Mouse (Mus musculus) retina, postnatal 7 days (tissue): Measurements from ENCODE around the gene Flt1.

Experiments
- DNase-seq: peaks from one replicate; pipeline ENCODE4 v3.0.0-alpha.2; 2012; ENCODE audit warnings: low read depth, low spot score

Flt1 gene

GRCm38 (mm10) chr5:147668637-147669344 is 57.0 kb downstream of the Flt1 start:
- no peak for DNase-seq

GRCm38 (mm10) chr5:147665946-147666345 is 59.9 kb downstream of the Flt1 start:
- no peak for DNase-seq

- DNase-seq = no peak
Observed at GRCm38 (mm10) chr5:147665381-147665780, 60.4 kb downstream of the Flt1 start.

GRCm38 (mm10) chr5:147659909-147660308 is 65.9 kb downstream of the Flt1 start:
- no peak for DNase-seq

- DNase-seq = no peak
Observed at GRCm38 (mm10) chr5:147657882-147658855, 67.6 kb downstream of the Flt1 start.

- no peak for DNase-seq
Observed at GRCm38 (mm10) chr5:147655761-147656160, 70.0 kb downstream of the Flt1 start.

- no peak for DNase-seq
Observed at GRCm38 (mm10) chr5:147651233-147651632, 74.6 kb downstream of the Flt1 start.

- no peak for DNase-seq
Observed at GRCm38 (mm10) chr5:147646351-147646929, 79.4 kb downstream of the Flt1 start.

GRCm38 (mm10) chr5:147645001-147645645 is 80.7 kb downstream of the Flt1 start:
- DNase-seq = no peak

GRCm38 (mm10) chr5:147641452-147641851 is 84.4 kb downstream of the Flt1 start:
- DNase-seq = no peak

GRCm38 (mm10) chr5:147639940-147640339 is 85.9 kb downstream of the Flt1 start:
- DNase-seq = no peak

GRCm38 (mm10) chr5:147636676-147637075 is 89.1 kb downstream of the Flt1 start:
- no peak for DNase-seq

GRCm38 (mm10) chr5:147635883-147636282 is 89.9 kb downstream of the Flt1 start:
- no peak for DNase-seq

- DNase-seq = no peak
Observed at GRCm38 (mm10) chr5:147634016-147634415, 91.8 kb downstream of the Flt1 start.

- no peak for DNase-seq
Observed at GRCm38 (mm10) chr5:147632716-147633115, 93.1 kb downstream of the Flt1 start.

GRCm38 (mm10) chr5:147630426-147631290 is 95.2 kb downstream of the Flt1 start:
- DNase-seq = no peak

- DNase-seq = no peak
Observed at GRCm38 (mm10) chr5:147626944-147627343, 98.9 kb downstream of the Flt1 start.

- no peak for DNase-seq
Observed at GRCm38 (mm10) chr5:147623747-147624146, 102.1 kb downstream of the Flt1 start.

GRCm38 (mm10) chr5:147620178-147620577 is 105.6 kb downstream of the Flt1 start:
- no peak for DNase-seq

GRCm38 (mm10) chr5:147618243-147618642 is 107.6 kb downstream of the Flt1 start:
- no peak for DNase-seq

- no peak for DNase-seq
Observed at GRCm38 (mm10) chr5:147616450-147616849, 109.4 kb downstream of the Flt1 start.
